Mouse (Mus musculus): ENCODE results near the gene Lyl1. TPM values are rescaled to one million over a fixed set of nuclear protein-coding genes. Genes with fewer than 3 reads are reported as not detected.

Lyl1 gene
- total and polyA plus RNA-seq, 3 experiments, result 2.7 to 8.2 (median 4.4) TPM

- peak; percentile 71 for DNase-seq
Observed at GRCm38 (mm10) chr8:84722850-84723570, 21.8 kb downstream of the Lyl1 start, which contains the start of gene G430095P16Rik. Gene G430095P16Rik (plus strand): TSS chr8:84723007.

DNA sequence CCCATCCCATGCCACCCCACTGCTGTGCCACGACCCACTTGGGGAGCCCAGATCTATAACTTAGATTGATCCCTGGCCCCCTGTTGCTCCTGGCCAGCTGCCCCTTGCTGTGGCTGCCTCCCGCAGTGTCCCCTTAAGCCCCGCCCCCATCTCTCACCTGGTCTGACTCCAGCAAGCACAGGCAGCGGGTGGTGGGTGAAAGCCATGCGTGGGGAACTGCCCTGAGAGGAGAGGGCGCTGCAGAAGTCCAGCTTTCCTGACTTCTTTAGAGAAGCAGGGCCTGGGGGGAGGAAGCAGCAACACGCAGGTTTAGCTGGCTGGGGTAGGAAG, 22.3 kb downstream of the Lyl1 start:
- no peak for DNase-seq

DNA sequence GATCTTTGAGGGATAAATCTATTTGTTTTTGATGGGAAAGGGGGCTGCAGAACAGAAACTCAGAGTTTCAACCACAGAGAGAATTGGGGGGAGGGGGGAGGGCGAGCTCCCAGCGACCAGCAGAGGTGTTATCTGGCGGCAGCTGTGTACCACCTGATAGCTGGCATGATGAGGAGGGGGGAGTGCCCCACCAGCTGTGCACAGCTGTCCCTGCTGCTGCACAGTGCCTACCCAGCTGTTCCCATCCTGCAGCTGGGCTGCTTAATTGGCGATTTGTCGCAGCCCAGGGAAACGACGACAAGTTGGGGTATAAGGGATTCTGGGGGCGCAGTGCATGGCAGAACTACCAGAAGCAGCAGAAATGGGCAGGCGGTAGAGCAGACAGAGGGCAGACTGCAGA, 23.4 kb downstream of the Lyl1 start:
- DNase-seq, result no peak

- no peak for DNase-seq
Observed at GRCm38 (mm10) chr8:84725246-84725940, 24.1 kb downstream of the Lyl1 start.

DNA sequence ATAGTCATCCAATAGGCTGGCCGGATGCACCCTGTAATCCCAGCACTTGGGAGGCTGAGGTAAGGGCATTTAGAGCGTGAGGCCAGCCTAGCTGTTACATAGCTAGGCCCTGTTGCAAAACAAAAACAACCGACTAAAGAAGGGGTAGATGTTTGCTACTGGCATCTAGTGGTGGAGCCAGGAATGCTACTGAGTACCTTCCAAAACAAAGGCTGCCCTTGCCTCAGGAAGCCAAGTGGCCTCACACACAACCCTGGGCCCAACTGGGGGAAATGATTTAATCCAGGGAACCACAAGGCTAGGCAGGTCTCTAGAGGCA, 24.6 kb downstream of the Lyl1 start:
- DNase-seq, result no peak

- DNase-seq, result no peak
Observed at GRCm38 (mm10) chr8:84728474-84728873, 27.2 kb downstream of the Lyl1 start.

GRCm38 (mm10) chr8:84729921-84730362, 28.7 kb downstream of the Lyl1 start:
- DNase-seq, result no peak

- DNase-seq, result no peak
Observed at GRCm38 (mm10) chr8:84730541-84731370, 29.5 kb downstream of the Lyl1 start.

- DNase-seq, result no peak
Observed at GRCm38 (mm10) chr8:84731371-84732177, 30.3 kb downstream of the Lyl1 start.

GRCm38 (mm10) chr8:84732545-84732944, 31.3 kb downstream of the Lyl1 start:
- DNase-seq, result no peak

GRCm38 (mm10) chr8:84732996-84733395, 31.7 kb downstream of the Lyl1 start:
- no peak for DNase-seq

- DNase-seq, result no peak
Observed at GRCm38 (mm10) chr8:84733959-84734358, 32.7 kb downstream of the Lyl1 start.

DNA sequence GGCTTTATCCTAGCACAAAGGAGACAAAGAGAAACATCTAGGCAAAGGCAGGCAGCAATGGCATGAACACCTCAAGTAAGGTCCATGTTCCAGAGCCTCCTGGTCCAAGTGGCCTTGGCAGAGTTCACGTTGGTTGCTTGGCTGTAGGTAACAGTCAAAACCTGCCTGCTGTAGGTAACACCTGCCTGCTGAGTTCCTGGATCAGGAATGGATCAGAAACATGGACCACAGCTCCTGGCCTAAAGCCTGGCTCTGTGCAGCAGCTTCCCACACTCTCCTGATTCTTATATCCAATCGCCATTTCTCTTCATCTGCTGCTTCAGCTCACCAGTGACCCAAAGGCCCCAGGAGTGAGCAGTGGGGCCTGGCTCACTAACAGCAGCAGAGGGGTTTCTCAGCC, 33.4 kb downstream of the Lyl1 start:
- no peak for DNase-seq

GRCm38 (mm10) chr8:84735597-84735996, 34.3 kb downstream of the Lyl1 start:
- no peak for DNase-seq

GRCm38 (mm10) chr8:84736521-84736920, 35.3 kb downstream of the Lyl1 start:
- DNase-seq, result no peak

- DNase-seq, result peak; percentile 71
Observed at GRCm38 (mm10) chr8:84737608-84738007, 36.4 kb downstream of the Lyl1 start.

DNA sequence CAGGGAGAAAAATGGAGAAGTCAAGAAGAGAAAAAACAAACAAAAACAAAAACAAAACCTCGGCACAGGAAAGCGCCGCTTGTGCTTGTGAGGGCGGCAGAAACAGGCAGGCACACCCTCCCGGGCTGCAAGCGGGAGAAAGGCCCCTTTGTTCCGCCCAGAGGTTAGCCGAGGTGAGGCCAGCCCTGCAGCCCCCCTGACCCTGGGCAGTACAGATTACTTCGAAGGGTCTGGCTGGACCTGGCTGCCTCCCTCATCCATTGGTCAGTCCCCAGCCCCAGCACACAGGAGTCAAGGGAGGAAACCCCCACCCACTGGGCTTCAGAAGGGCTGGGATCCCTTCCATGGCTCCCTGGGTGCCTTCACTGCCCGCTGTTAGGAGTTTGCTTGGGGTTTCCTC, 37.0 kb downstream of the Lyl1 start:
- DNase-seq, result no peak

DNA sequence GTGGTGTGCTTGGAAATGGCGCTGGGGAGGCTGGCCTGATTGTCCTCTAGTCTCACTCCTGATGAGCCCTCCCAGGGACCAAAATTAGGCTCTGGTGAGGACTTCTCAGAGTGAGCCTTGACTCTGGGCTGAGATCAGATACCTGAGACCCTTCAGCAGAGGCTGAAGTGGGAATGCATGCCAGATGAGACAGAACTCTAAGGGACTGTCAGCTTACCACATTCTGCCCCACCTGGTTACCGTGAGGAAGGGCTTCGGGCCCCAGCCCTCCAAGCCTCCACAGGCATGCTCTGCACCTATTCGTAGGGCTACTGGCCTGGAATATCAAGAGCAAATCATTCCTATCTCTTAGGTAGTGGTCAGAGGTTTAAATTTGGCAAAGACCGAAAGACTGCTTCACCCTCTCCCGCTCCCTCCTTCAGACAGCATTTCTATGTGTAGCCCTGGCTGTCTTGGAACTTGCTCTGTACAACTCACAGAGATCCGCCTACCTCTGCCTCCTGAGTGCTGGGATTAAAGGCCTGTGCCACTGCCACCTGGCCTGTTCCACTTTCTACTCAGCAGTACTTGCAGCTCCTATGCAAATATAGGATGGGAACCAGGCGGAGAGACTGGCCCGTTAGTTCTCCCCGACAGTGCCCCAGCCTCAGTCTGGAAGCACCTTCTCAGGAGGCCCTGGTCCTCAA, 37.6 kb downstream of the Lyl1 start:
- DNase-seq, result no peak

DNA sequence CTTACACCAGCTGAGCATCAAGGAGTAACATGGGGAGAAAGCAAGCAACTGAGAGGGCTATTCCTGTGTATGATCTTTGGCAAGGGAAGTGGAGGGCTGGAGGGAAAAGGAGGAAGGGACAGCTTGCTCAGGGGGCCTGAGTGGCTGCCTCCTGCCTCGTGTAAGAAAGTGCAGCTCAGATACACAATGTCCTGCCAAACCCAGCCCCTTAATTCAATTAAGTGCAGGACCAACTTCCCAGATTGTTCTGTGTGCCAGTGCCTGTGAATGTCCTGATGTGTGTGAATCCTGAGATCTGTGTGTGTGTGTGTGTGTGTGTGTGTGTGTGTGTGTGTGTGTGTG, 38.1 kb downstream of the Lyl1 start:
- DNase-seq, result no peak

GRCm38 (mm10) chr8:84740895-84741843, 39.9 kb downstream of the Lyl1 start:
- DNase-seq, result no peak
